Mouse (Mus musculus) right cerebral cortex, postnatal 10 days (tissue): Measurements from ENCODE around the gene Gli1.

Source experiments
- DNase-seq, 2 experiments: peaks; one replicate each; pipeline ENCODE4 v3.0.0; 2021; ENCODE audit warnings: low spot score in 2 of 2

Gene Gli1

DNA sequence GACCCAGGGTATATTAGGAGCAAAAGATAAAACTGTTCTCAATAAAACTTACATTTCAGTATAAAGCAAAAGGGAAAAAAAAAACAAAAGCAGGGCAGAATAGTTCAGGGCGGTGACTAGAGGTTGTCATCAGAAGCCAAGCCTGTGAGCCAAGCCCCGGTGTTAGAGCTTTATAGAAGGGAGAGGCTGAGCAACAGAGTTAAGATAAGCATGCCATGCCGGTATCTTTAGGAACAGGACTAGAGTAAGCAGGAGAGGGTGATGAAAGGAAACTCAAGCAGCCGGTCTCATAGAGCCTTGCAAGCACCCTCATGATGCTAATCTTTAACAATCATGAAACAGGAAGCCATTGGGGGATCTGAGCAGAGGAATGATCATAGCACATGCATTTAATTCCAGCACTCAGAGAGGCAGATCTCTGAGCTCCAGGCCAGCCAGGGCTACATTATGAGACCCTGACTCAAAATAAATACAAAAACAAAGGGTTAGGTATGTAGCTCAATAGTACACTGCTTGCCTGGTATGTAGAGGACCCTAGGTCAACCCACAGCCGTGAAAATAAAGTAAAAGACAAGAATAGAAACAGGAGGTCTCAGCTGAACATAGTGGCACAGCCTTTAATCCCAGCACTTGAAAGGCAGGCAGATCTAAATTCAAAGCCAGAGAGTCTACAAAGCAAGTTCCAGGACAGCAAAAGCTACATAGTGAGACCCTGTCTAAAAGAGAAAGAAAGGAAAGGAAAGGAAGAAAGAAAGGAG lies 49.7 kb downstream of the Gli1 start:
- no peak for DNase-seq

DNA sequence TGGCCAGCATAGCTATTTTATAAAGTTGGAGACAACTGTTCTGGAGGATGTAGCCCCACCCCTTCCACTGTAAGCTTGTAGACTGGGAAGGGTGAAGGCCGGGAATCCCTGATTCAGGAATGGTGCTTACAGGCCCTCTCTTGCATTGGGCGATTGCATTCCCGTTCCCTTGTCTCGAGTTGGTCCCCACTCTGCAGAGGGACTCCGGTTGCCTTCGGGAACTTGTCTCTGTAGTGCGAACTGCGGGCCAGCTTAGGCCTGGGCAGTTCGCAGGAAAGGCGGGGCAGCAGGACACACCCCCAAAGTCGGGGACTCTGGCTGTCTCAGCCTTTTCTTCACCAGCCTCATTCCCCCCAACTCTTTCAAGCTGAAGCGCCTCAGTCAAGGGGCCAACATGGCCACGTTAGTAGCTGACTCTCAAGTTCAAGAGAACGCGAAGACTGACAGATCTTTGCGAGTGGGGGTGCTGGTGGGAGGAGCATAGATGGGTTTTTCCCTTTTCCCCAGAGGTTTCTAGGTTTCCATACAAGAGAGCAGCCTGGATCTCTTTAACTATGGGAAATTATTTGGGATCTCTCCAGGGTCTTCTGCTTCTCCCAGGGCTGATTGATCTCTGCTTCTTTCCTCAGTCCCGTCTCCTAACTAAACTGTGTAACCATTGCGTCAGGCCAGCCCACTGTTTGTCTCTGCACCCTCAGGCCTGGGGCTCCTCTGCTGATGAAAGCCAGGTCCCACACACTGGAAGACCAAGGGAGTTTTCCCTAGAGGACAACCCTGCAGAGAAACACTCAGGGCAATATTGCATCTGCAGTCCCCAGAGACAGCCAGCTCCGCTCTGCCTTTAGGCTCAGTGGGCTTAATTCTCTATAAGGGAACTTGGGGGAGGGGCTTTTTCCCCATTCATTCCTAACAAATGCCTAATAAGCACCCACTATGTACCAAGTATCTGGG lies 50.6 kb downstream of the Gli1 start:
- peak in 1 of 2 experiments; percentile 56 for DNase-seq

GRCm38 (mm10) chr10:127290307-127290929 lies 51.4 kb downstream of the Gli1 start:
- DNase-seq = peak; percentile 100

GRCm38 (mm10) chr10:127289573-127290191 lies 52.1 kb downstream of the Gli1 start:
- DNase-seq = peak; percentile 52 to 71

DNA sequence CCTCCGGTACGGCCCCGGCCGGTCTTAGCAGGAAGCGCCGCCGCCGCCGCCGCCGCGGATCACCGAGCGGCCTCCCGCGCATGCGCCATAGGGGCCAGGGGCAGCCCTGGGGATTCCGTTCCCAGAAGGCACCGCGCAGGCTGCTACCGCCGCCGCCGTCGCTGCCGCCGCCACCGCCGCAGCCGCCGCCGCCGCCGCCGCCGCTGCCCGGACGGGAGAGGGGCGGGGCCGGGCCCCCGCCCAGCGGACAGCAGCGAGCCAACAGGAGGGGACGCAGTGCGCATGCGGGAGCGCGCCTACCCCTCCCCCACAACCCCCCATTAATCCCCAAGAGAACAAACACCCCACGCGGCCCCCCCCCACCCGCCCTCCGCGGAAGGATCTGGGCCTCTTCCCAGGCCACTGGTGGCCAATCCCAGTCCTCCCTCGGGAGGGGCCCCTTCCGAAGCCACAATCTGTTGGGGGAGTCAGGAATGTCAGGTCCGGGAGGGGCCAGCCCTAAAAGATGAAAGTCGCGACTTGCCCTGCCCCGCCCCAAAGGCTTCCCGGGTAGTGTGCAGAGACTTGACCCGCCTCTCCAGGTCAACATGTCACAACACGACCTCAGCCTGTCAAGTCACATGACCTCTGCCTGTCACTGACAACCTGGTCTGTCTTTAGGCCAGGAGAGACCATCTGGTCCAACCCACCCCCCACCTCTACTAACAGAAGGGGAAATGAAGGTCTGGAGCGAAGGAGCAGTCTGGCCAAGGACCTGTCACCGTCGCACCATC lies 52.8 kb downstream of the Gli1 start, which contains the start of gene Mbd6:
Mbd6 (minus strand) TSS at position 219 of the 773 bp plus-strand sequence.
- peak; percentile 90 to 91 for DNase-seq

DNA sequence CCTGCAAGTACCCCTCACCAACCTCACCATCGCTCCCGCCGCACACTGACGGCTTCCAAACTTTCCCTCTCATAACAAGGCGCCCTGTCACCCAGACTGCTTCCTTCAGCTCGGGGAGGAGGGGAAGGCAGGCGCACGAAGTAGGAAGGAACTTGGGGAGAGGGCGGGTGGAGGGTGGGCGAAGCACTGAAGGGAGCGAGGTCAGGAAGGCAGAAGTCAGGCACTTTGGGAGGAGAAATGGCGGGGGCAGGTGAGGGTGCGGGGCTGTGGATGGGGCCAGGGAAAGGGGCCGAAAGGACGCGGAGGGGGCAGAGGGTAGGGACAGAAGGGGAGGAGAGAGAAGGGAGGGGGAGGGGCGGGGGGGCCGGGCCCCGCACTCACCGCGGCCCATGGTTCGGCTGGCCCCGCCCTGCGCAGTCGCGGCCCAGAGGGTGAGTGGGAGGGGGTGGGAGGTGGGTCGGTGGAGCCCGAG lies 53.4 kb downstream of the Gli1 start:
- peak; percentile 70 to 73 for DNase-seq

DNA sequence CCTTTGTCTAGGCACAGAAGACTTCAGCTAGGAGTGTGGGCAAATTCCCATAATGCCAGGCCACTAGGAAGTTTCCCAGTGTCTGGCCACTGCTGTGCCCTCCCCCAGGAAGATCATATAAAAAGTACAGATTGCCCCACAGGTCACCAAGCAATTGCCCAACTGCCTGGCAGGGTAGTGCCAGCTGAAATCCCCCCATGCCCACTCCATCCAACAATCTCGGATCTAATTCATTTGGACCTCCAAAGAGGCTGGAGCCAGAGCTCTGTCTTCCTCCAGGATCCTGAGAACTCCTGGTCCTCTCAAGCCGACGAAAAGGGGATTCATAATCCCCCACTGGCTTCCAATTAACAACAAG lies 53.9 kb downstream of the Gli1 start:
- no peak for DNase-seq

GRCm38 (mm10) chr10:127287271-127287935 lies 54.4 kb downstream of the Gli1 start:
- DNase-seq = no peak

DNA sequence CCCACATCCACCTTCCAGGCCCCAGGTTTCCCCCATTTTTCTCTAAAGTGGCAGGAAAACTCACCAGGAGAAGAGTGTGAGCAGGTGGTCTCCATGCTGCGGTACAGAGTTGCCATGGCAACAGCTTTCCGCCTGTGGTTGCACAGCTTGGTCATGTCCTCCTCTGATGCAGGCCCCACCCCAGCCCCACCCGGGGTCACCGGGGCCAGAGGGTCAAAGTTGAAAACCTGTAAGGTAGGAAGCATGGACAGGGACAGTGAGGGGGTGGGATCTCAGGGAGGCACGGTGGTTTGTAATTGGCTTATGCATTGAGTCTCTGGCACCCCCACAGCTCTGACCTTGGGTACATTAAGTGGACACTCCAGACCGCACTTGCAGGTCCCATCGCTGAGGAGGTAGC lies 55.0 kb downstream of the Gli1 start:
- peak; percentile 66 to 72 for DNase-seq

DNA sequence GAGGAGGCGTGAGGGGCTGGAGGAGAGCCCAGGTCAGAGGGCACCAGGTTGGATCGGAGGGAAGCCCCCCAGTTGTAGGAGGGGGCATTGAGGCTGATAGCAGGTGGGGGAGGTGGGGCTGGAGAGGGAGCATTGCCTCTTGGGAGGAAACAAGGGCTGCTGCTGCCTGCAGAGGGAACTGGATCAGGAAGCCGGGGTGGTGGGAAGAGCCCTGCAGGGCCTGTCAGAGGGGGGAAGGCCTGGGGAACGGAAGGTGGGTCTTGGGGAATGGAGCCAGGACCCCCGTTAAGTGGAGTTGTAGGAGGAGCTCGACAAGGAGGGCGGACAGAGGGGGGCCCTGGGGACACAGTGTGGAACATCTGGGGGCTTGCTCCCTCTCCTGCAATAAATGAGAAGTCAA lies 55.6 kb downstream of the Gli1 start:
- no peak for DNase-seq

- DNase-seq = no peak
Measured at GRCm38 (mm10) chr10:127285644-127286043, 56.1 kb downstream of the Gli1 start.

DNA sequence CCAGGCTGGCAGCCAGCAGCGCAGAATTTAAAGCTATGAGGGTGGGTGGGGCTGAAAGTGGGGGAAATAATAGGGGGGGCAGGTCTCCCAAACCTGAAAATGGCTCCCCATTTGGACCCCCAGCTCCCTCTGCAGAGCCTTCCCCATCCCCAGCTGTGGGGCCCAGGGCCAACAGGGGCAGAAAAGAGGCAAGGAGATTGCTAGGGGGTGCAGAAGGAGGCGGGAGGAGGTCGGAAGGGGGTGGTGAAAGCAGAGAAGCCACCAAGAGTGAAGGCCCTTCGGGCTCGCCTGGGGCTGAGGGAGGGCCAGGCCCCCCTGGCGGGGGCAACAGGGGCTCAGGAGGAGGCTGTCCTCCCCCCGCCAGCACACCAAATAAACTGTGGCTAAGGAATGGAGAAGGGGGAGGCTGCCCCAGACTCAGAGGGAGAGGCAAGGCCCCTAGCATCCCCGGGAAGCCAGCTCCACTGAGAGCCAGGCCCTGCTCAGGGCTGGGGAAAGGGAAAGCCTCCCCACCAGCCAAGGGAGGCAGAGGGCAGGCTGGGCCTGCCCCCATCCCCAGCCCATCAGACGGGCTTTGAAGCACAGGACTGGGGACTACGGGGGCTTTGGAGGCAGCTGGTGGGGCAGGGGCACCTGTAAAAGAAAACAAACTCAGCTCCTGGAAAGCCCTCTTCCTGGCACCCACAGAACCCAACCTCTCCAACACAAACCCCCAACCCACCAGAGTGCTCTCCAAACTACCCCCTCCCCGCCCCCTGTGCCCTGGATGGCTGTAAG lies 56.9 kb downstream of the Gli1 start:
- DNase-seq = no peak

- no peak for DNase-seq
Measured at GRCm38 (mm10) chr10:127284105-127284622, 57.6 kb downstream of the Gli1 start.

- DNase-seq = no peak
Measured at GRCm38 (mm10) chr10:127282620-127283215, 59.1 kb downstream of the Gli1 start.

DNA sequence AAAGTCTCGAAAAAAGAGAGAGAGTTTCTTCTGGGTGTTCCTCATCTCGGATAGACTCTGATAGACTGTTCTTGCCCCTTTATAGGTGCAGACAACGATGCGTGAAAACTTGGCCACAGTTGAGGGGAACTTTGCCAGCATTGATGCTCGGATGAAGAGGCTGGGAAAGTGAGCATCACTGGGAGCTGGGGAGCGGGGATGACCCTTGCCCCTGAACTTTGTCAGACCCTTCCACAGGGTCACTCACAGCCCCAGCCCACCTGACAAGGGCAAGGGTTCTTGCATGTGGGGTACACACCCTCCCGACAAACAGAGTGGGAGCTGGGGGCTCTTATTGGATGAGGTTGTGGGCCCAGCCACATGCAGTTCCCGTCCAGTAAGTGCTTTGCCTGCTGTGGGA lies 60.5 kb downstream of the Gli1 start:
- no peak for DNase-seq
